Mouse (Mus musculus): ENCODE results near the gene AY074887.
"Not testable (repeated sequence)": the region's sequence is repeated elsewhere in the genome, so short reads cannot be mapped to it uniquely, and the experiment has no call there.

The AY074887 gene

GRCm38 (mm10) chr9:54950575-54951321, at the start of gene AY074887, which contains the start of gene Psma4:
AY074887 (minus strand) TSS chr9:54950998.
Psma4 (plus strand) TSS chr9:54950790.
- DNase-seq (ENCODE audit: low spot score), result peak; percentile 86

DNA sequence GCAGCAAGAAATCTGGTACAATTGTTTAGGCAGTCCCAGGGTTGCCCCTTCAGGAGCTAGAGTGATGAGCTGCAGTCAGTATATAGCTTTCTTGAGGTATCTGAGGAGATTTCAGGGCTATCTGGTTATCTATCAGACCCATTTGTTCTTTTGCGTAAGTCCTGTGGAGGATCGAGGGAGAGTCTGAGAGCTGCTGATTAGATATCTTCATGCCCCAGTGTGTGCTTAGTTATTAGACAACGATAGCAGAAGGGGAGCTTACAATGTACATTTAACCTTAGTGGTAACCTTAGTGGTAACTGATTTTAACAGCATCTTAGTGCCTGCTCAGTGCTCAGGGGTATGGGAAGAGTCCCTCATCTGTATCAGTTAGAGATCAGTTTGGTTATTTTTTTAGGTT, 44.8 kb upstream of the AY074887 start:
- no peak for DNase-seq (ENCODE audit: low spot score)

GRCm38 (mm10) chr9:54994381-54994780, 43.6 kb upstream of the AY074887 start:
- no peak for DNase-seq (ENCODE audit: low spot score)

- DNase-seq (ENCODE audit: low spot score), result no peak
These were observed 39.6 kb upstream of the AY074887 start for GRCm38 (mm10) chr9:54990362-54990761.

GRCm38 (mm10) chr9:54982401-54982800, 31.6 kb upstream of the AY074887 start:
- DNase-seq (ENCODE audit: low spot score), result no peak

DNA sequence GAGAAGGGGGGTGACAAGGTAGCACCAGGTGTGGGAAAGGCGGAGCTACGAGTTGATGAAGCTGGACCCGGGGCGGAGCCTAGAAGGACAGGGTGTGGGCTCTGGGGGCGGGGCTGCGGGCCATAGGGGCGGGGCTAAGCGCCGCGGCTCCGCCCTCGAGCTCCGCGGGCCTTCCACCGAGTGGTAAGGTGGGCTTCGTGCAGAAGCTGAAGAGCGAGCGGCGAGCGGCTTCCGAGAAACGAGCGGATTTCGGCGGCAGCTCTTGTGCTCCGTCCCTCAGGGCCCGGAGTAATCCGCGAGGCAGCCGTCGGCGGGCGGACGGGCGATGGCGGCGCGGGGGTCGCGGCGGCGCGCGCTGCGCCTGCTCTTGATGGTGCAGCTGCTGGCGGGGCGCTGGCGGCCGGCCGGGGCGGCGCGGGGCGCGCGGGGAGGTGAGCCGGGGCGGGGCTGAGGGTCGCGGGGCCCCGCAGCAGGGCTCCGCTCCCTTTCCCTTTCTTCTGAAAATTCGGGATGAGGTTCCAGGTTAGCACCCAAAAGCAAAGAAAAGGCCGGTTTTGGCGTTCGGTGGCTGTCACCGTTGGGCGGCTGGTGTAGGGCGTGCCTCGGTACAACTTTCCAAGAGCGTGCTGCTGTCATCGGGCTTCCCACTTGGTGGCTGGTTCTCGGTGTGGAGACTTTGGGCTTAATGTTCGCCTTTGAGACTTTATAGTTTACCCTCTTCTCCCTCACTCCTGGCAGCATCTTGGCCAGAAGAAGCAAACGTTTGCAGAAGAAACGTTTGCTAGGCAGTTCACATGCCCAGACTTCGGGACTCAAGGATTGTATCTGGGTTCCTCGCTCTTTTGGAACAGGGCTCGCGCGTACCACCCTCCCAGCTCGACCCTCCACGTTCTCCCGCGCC, 30.7 kb upstream of the AY074887 start:
- no peak for DNase-seq (ENCODE audit: low spot score)

DNA sequence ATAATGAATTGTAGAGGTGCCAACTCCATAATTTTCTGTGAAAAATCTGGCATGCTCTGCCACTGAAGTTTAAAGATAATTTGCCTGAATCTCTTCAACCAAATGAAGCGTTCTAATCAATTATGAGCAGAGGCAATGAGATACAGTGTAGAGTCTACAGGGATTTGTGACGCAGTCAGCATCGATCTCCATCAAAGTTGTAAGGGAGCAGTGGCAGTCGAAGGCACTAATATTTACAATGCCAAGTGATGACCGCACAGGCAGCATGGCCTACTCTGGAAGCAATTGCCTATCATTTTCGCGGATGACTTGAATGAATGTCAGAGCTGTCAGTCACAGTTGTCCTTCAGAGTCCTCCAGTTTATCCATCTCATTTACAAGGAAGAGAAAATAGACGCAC, 29.9 kb upstream of the AY074887 start, which contains the start of gene Chrna5:
Chrna5 (plus strand) TSS at position 207 of the 400 bp plus-strand sequence.
- DNase-seq (ENCODE audit: low spot score), result no peak

- no peak for DNase-seq (ENCODE audit: low spot score)
These were observed 19.3 kb upstream of the AY074887 start for GRCm38 (mm10) chr9:54969972-54970637.

DNA sequence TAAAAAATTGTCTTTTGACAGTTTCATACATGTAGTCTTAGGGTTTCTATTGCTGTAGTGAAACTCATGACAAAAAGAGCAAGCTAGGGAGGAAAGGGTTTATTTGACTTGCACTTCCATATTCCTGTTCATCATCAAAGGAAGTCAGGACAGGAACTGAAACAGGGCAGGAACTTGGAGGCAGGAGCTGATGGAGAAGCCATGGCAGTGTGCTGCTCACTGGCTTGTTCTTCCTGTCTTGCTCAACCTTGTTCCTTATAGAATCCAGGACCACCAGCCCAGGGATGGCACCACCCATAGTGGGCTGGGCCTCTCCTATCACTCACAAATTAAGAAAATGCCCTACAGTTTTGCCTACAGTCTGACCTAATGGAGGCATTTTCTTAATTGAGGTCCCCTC, 12.9 kb upstream of the AY074887 start:
- DNase-seq (ENCODE audit: low spot score), result no peak

GRCm38 (mm10) chr9:54961059-54961458, 10.3 kb upstream of the AY074887 start:
- DNase-seq (ENCODE audit: low spot score), result no peak

GRCm38 (mm10) chr9:54950162-54950561, 636 bp downstream of the AY074887 start:
- not testable (repeated sequence) for DNase-seq (ENCODE audit: low spot score)

GRCm38 (mm10) chr9:54949465-54949864, 1.3 kb downstream of the AY074887 start:
- no peak for DNase-seq (ENCODE audit: low spot score)

GRCm38 (mm10) chr9:54946256-54946655, 4.5 kb downstream of the AY074887 start:
- peak; percentile 17 for DNase-seq (ENCODE audit: low spot score)

DNA sequence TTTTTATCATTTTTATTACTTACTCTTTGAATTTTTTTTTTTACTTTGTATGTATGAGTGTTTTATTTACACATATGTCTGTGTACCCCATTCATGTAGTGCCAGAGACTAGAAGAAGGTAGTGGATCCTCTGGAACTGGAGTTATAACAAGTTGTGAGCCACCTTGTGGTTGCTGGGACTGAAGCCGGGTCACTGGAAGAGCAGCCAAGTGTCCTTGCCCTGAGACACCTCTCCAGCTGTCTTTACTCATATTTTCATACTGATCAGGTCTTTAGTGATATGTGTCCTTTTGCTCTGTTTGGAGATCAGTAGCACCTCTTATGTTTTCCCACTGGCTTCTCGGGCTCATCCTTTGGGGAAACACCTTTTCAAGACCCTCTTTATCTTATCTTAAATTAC, 6.3 kb downstream of the AY074887 start:
- no peak for DNase-seq (ENCODE audit: low spot score)

DNA sequence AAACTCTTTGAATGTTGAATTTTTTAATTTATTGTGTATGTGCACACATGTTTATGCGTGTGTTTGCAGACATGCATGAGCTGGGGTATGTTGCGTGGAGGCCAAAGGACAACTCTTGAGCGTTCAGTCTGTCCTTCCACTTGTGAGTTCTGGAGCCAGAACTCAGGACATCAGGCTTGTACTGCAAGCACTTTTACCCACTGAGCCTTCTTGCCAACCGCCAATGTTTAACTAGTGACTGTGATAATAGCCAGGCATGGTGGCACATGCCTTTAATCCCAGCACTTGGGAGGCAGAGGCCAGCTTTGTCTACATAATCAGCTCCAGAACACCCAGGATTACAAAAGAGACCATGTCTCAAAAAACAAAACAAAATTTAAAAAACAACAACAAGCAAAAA, 8.7 kb downstream of the AY074887 start:
- no peak for DNase-seq (ENCODE audit: low spot score)

DNA sequence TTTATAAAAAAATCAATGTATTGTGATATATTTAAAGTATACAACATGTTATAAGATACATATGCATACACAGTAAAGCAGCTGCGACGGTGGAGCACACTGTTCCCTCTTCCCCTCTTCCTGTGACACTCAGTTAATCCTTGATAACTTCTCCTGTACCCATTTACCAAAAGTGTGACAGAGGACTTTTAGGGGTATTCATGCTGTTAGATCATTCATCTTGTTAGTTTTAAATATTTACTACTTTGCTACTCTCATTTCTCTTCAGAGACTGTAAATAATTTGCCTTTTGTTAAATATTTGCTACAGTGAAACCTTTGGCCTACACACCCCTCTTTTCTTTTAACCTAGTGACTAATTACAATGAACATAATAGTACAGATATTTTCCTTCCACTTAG, 18.4 kb downstream of the AY074887 start:
- DNase-seq (ENCODE audit: low spot score), result no peak

GRCm38 (mm10) chr9:54931765-54932164, 19.0 kb downstream of the AY074887 start:
- DNase-seq (ENCODE audit: low spot score), result no peak

DNA sequence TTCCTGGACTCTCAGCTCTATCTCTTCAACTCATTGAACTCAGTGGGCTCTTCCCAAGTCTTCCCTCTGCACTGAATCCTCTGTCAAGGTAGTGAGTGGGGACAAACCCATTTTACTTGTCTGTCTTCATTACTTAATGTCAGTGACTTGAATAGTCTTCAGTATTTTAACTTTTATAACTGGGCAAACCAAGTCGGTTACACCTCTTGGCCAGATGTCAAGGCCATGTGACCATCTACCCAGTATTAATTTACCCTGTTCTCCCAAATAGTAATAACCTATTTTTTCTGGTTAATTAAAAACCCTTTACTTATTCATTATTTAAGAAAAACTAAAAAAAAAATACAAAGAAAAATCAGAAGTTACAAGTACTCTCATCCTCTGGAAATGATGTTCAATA, 20.1 kb downstream of the AY074887 start:
- no peak for DNase-seq (ENCODE audit: low spot score)

DNA sequence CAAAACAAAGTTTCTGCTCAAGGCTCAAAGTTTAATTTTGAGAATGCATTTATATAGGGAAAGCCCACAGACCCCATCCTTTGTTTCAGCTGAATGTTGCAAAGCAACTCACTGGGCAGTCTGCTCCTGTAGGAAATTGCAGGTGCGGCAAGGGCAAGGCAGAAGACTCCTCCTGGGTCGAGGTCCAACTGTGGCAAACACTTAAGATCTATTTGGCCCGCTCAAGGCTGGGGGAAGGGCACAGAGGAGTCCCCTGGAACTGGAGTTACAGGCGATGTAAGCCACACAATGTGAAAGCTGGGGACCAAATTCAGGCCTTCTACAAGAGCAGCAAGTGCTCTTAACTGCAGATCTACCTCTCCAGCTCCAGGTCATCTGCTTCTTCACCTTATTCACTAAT, 30.9 kb downstream of the AY074887 start:
- no peak for DNase-seq (ENCODE audit: low spot score)

GRCm38 (mm10) chr9:54918781-54919180, 32.0 kb downstream of the AY074887 start:
- DNase-seq (ENCODE audit: low spot score), result no peak

GRCm38 (mm10) chr9:54918191-54918590, 32.6 kb downstream of the AY074887 start:
- no peak for DNase-seq (ENCODE audit: low spot score)

DNA sequence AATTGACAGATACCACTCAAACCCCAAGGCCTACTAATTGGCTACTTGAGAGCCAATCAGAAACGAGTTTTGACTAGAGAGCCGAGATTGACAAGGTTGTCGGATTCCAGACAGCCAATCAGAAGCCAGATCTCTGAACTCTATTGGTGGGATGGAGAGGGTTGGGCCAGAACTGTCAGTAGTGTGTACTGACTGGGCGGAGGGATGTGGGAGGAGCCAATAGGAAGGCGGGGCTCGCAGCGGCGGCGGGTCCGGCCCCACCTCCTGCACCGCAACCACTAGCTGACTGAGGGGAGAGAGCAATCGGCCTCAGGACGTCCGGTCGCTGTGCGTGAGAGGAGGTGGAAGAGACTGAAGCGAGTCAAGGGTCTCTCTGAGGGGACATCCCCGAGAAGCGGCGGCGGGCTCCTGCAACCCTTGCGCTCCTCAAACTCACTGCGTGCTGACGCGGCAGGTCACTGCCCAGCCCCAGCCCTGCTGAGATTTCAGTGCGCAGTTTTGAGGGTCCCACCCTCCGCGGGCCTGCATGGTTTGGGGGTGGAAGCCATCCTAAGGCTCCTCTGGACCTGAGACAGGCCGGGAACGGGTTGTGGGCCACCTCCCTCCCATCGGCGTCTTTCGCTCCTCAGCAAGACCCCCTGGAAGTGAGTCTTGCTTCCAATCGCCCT, 33.7 kb downstream of the AY074887 start, which contains the start of gene Hykk:
Hykk (plus strand) TSS at position 274 of the 668 bp plus-strand sequence.
- DNase-seq (ENCODE audit: low spot score), result peak; percentile 91

Measured in layer of hippocampus, adult 11-12 months (tissue).